Mouse (Mus musculus): Measurements from ENCODE around the gene Itgb1bp1. TPM values are rescaled to one million over a fixed set of nuclear protein-coding genes. Genes with fewer than 3 reads are reported as not detected.

The Itgb1bp1 gene
- polyA plus RNA-seq, 1 experiment: not detected

DNA sequence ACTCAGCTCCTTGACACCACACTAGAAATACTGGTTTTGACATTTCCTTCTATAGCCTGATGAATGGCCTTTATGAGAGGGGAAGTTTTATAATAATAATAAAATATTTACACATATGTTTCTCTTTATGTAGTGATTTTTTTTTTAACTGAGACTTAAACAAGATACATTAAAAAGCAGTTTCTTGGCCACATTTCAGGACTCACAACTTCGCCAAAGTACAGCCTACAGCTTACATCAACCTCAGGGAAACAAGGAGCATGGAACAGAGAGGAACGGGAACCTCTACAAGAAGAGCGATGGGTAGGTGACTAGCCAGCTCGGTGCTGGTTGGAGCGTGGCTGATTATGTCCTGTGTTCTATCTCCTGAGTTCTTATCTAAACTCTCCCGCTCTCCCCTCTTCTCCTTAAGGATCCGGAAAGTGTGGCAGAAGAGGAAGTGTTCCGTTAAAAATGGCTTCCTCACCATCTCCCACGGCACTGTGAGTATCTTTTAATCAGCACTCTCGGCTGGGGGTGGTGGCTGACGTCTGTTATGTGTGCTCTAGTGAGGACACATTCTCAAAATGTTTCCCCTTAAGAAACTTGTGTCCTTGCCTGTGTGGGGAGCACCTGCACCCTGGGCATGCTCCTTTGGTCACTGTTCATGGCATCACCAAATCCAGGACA is 68.2 kb downstream of the Itgb1bp1 start:
- H3K27ac ChIP-seq (ENCODE audit: insufficient read depth, low read depth, low read length): no peak overlapping the region
- no peak overlapping the region for H3K4me3 ChIP-seq (ENCODE audit: insufficient read depth, low read depth, low read length)
- TF ChIP-seq POLR2A (IDR thresholded peaks at IDR 0.05; ENCODE audit: insufficient read depth, low read depth, low read length): no peak
- no peak for TF ChIP-seq CTCF (IDR thresholded peaks at IDR 0.05; ENCODE audit: insufficient read depth, low read depth, low read length)
- WGBS: 81% methylated on average over 11 of the region's 11 CpGs
- H3K4me1 ChIP-seq (ENCODE audit: control insufficient read depth, insufficient read depth, low read length): no peaks in the 10 kb centered on the region

DNA sequence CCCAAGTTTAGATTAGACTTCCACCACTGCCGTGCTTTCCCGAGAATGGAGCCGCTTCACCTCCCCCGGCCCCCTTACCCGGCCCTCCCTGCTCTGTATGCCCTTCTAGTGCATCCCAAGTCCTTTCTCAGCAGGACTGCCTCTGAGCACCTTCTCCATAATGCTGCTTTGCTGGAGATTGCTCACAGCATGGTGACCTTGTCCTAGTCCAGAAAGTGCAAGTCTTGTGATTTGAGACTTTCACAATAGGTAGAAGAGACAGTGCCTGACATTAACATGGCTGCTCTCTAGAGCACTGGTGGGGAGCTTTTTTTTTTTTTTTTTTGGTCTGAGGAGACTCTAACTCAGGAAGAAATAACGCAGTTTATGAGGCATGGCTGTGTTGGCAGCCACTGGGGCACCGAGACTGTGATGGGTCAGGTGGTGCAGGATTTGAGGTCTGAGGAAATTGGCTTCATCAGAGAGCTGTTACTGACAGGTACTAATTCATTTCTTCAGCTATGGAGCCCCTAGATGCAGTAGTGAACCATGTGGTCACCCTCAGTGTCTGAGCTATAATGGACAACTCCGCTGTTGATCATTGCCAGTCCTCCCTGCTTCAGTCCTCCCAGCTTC is 71.4 kb downstream of the Itgb1bp1 start:
- 89% methylated on average over 8 of the region's 8 CpGs for WGBS

DNA sequence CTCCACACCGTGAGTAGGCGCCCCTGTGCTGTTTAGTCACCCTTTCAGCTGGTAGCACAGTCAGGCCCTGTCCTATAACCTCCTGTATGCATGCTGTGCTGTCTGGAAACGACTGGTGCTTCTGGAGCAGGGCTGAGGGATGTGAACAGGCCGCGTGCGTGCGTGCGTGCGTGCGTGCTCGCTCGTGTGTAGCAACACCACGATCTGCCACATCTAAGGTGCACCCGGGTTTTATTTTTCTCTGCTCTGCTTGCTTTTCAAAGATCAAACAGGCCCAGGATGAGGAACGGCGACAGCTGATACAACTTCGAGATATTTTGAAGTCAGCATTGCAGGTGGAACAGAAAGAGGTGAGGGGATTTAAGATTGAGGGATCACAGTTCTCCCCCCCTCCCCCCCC is 73.2 kb downstream of the Itgb1bp1 start:
- Histone ChIP-seq H3K4me1 (ENCODE audit: control insufficient read depth, insufficient read depth, low read length) (0 out of 2 replicates have a peak, but pooled peaks cover 1% of the 10 kb centered on the region), H3K4me3 (ENCODE audit: insufficient read depth, low read depth, low read length) (no peak overlapping the region), H3K27ac (ENCODE audit: insufficient read depth, low read depth, low read length) (no peak overlapping the region)
- 95% methylated on average over 17 of the region's 17 CpGs for WGBS
- TF ChIP-seq POLR2A (IDR thresholded peaks at IDR 0.05; ENCODE audit: insufficient read depth, low read depth, low read length): no peak
- TF ChIP-seq CTCF (IDR thresholded peaks at IDR 0.05; ENCODE audit: insufficient read depth, low read depth, low read length): no peak

More for the DNA sequence above, 71.4 kb downstream of the Itgb1bp1 start:
- no peak overlapping the region for H3K4me3 ChIP-seq (ENCODE audit: insufficient read depth, low read depth, low read length)
- H3K4me1 ChIP-seq (ENCODE audit: control insufficient read depth, insufficient read depth, low read length): no peaks in the 10 kb centered on the region
- TF ChIP-seq CTCF (IDR thresholded peaks at IDR 0.05; ENCODE audit: insufficient read depth, low read depth, low read length) (no peak), POLR2A (IDR thresholded peaks at IDR 0.05; ENCODE audit: insufficient read depth, low read depth, low read length) (no peak)
- no peak overlapping the region for H3K27ac ChIP-seq (ENCODE audit: insufficient read depth, low read depth, low read length)

DNA sequence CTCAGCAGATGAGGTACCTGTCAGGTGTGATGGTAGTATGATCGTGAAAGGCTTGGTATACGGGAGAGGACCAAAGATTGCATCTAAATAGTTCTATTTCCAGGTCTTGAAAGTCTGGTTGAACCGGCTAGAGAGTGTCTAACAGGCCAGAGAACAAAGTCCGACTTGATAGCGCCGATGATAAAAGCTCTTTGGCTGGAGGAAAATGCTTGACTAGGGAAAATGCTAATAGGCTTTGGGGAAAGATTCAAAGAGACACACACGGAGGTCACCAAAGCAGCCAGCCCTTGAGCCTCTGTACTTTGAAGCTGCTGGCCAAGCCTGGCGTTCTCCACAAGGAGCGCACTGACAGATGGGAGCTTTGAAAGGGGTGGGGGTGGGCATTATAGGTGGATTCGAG is 76.8 kb downstream of the Itgb1bp1 start:
- Histone ChIP-seq H3K4me3 (ENCODE audit: insufficient read depth, low read depth, low read length) (no peak overlapping the region), H3K27ac (ENCODE audit: insufficient read depth, low read depth, low read length) (no peak overlapping the region), H3K4me1 (ENCODE audit: control insufficient read depth, insufficient read depth, low read length) (0 out of 2 replicates have a peak, but pooled peaks cover 4% of the 10 kb centered on the region)
- WGBS: 69% methylated on average over 10 of the region's 10 CpGs
- TF ChIP-seq CTCF (IDR thresholded peaks at IDR 0.05; ENCODE audit: insufficient read depth, low read depth, low read length) (no peak), POLR2A (IDR thresholded peaks at IDR 0.05; ENCODE audit: insufficient read depth, low read depth, low read length) (no peak)

DNA sequence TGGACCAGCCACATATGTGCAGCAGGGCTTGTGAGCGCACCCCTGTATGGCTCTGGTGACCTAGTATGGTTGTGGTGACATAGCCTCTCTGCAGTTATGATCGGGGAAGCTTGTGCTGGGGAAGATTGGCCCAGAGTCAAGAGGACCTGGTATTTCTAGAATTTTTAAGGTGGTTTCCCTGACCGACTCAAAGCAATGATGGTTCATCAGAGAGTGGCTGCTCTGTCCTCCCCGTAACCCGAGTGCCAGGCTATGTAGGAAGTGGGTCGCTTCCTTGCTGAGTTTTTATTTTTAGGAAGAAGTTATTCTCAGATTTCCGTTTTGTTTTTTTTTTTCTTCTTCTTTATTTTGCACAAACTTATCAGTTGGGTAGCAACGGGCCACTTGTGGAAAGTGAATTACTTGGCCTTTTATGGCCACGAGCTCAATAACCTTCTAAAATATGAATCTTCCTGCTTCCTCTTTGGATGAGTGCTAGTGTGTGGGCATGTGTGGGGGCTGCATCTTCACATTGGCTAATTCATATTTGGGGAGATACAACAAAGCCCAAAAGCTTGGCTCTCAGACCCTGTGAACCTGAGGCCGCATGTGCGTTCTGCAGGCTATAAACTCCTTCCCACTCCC is 77.8 kb downstream of the Itgb1bp1 start:
- H3K4me3 ChIP-seq (ENCODE audit: insufficient read depth, low read depth, low read length): no peak overlapping the region
- 84% methylated on average over 11 of the region's 11 CpGs for WGBS
- 0 out of 2 replicates have a peak, but pooled peaks cover 4% of the 10 kb centered on the region for H3K4me1 ChIP-seq (ENCODE audit: control insufficient read depth, insufficient read depth, low read length)
- no peak overlapping the region for H3K27ac ChIP-seq (ENCODE audit: insufficient read depth, low read depth, low read length)
- TF ChIP-seq CTCF (IDR thresholded peaks at IDR 0.05; ENCODE audit: insufficient read depth, low read depth, low read length): no peak
- no peak for TF ChIP-seq POLR2A (IDR thresholded peaks at IDR 0.05; ENCODE audit: insufficient read depth, low read depth, low read length)

DNA sequence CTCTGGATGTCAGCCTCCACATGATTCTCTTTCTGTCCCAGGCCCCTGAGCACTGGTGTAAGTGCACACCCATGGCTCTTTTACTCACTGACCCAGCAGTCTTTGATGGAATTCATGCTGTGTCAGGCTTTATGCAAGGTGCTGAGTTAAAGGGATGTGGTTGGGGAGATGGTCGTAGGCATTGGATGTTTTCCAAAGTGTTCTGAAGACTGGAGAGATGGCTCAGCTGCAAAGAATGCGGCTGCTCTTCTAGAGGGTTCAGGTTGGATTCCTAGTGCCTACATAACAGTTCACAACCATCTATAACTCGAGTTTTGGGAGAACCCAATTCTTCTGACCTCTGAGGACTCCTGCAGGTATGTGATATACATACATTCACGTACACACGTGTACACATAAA is 78.7 kb downstream of the Itgb1bp1 start:
- no peak overlapping the region for H3K27ac ChIP-seq (ENCODE audit: insufficient read depth, low read depth, low read length)
- H3K4me3 ChIP-seq (ENCODE audit: insufficient read depth, low read depth, low read length): no peak overlapping the region
- H3K4me1 ChIP-seq (ENCODE audit: control insufficient read depth, insufficient read depth, low read length): 0 out of 2 replicates have a peak, but pooled peaks cover 4% of the 10 kb centered on the region
- TF ChIP-seq CTCF (IDR thresholded peaks at IDR 0.05; ENCODE audit: insufficient read depth, low read depth, low read length) (no peak), POLR2A (IDR thresholded peaks at IDR 0.05; ENCODE audit: insufficient read depth, low read depth, low read length) (no peak)
- 88% methylated on average over 5 of the region's 5 CpGs for WGBS

DNA sequence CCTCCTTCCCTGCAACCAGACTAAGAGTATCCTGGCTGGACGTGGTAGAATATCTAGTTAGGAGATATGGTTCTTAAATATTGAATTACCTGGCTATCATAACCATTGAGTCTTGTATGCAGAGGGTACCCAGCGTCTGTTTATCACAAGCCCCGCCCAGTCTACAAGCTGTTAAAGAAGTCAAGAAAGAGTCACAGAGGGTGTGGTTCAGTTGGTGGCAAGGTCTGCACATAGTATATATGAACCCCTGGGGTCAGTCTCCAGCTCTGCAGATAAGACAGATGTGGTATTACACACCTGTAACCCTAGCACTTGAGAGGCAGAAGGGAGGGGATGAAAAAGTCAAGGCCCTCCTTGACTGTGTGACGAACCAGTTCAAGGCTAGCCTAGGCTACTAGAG is 80.3 kb downstream of the Itgb1bp1 start:
- H3K4me1 ChIP-seq (ENCODE audit: control insufficient read depth, insufficient read depth, low read length): 0 out of 2 replicates have a peak, but pooled peaks cover 4% of the 10 kb centered on the region
- H3K4me3 ChIP-seq (ENCODE audit: insufficient read depth, low read depth, low read length): no peak overlapping the region
- H3K27ac ChIP-seq (ENCODE audit: insufficient read depth, low read depth, low read length): no peak overlapping the region
- no peak for TF ChIP-seq POLR2A (IDR thresholded peaks at IDR 0.05; ENCODE audit: insufficient read depth, low read depth, low read length)
- no peak for TF ChIP-seq CTCF (IDR thresholded peaks at IDR 0.05; ENCODE audit: insufficient read depth, low read depth, low read length)
- 97% methylated on average over 4 of the region's 4 CpGs for WGBS

DNA sequence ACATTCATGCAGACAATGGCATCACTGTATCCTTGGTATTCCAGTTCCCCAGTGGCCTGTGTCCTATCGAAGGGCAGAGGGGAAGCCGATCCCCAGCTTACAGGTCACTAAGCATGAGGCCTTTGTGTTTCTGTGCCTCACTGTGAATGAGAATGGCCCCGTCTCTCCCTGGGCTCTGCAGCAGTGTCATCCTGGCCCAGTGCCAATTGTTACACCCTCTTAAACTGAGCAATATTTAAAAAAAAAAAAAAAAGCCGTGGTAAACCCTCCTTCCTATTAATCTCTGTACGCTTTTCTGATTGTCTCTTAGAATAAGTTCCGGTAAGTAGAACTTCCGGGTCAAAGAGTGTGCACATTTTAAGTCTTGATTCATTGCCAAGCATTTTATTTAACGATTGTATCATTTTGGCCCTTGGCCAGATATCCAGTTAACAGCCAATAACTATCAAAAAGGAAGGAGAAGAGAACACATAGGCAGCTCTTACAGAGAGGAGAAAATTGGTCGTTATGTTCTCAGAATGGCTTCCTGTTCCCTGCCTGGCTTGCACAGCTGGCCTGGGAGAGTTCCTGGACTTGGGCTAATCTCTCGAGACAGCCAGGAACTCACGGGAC is 81.3 kb downstream of the Itgb1bp1 start:
- H3K27ac ChIP-seq (ENCODE audit: insufficient read depth, low read depth, low read length): no peak overlapping the region
- no peak overlapping the region for H3K4me3 ChIP-seq (ENCODE audit: insufficient read depth, low read depth, low read length)
- 0 out of 2 replicates have a peak, but pooled peaks cover 4% of the 10 kb centered on the region for H3K4me1 ChIP-seq (ENCODE audit: control insufficient read depth, insufficient read depth, low read length)
- no peak for TF ChIP-seq POLR2A (IDR thresholded peaks at IDR 0.05; ENCODE audit: insufficient read depth, low read depth, low read length)
- no peak for TF ChIP-seq CTCF (IDR thresholded peaks at IDR 0.05; ENCODE audit: insufficient read depth, low read depth, low read length)
- WGBS: 25% methylated on average over 11 of the region's 11 CpGs
